Comparison of ENCODE assay signal across 9 mouse cellular contexts in the genomic region with DNA sequence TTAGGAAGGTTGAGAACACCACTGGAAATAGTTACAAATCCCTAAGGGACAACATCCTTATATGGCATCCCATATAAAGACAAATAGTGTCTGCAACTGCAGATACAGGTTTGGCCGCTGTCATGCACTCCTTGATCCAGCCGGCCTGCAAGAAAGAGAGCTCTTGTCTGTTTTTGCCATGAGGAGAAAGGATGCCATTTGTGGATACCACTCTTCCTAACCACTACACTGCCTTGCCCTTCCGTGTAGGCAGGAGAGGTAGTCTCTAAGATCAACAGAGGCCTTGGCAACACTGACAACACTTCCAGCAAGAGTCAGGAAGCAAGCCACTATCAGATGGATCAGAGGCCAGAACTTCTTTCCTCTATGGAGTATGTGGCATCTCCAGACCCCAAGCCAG. TPM values are rescaled to one million over a fixed set of nuclear protein-coding genes. Genes with fewer than 3 reads are reported as not detected.
DNase-seq lines count a peak whose midpoint lies in the region; ATAC-seq and TF ChIP-seq lines count a peak whose summit lies in the region.
"Had no signal": no experiment of that assay in that cellular context is flagged by ENCODE, and none has a peak within 500 bp of the region (broad histone marks: within the 10 kb centered on the region; RNA-seq: fewer than 3 reads in every experiment).

Gene Ccdc78, plus strand, starts transcription at position 301 of the 400 bp plus-strand sequence.

- H3K27me3 ChIP-seq in testis, adult 2 months (ENCODE audit: control insufficient read depth, insufficient read depth, low read length) = no peaks in the 10 kb centered on the region
- no peaks in the 10 kb centered on the region for H3K27me3 ChIP-seq in liver, embryonic 11.5 days (replicated peaks; ENCODE audit: control insufficient read depth, insufficient read depth, low read length)
- H3K27me3 ChIP-seq in stomach, postnatal 0 days (ENCODE audit: control insufficient read depth, insufficient read depth, low read length) = no peaks in the 10 kb centered on the region

- H3K9me3 ChIP-seq in liver, embryonic 11.5 days (ENCODE audit: control insufficient read depth, low read length) = no peaks in the 10 kb centered on the region
- H3K9me3 ChIP-seq in stomach, postnatal 0 days (ENCODE audit: control insufficient read depth, low read length) = no peaks in the 10 kb centered on the region

- peak within 1 kb of the TSS; percentile 76 for H3K9ac ChIP-seq in liver, embryonic 11.5 days (ENCODE audit: low read depth, low read length)
- H3K9ac ChIP-seq in stomach, postnatal 0 days (ENCODE audit: low read length) = peak within 1 kb of the TSS; percentile 61; the same call in 1 of the 2 replicates

- intact Hi-C loops in gastrocnemius, adult 2 months (cut with DNase I) = no loop called here
- intact Hi-C loops in gastrocnemius, postnatal 36 days (cut with DNase I) = no loop called here

- TF ChIP-seq POLR2A in testis, adult 2 months (IDR thresholded peaks at IDR 0.05; ENCODE audit: control insufficient read depth, low read depth, low read length) = no peak

- TF ChIP-seq EP300 in stomach, postnatal 0 days (optimal IDR thresholded peaks at IDR 0.05) = no peak

- no peak for TF ChIP-seq CTCF in gastrocnemius, adult 2 months (IDR thresholded peaks at IDR 0.05)
- TF ChIP-seq CTCF in testis, adult 2 months (IDR thresholded peaks at IDR 0.05; ENCODE audit: control insufficient read depth, insufficient read depth, insufficient replicate concordance, low read depth, low read length) = no peak
- no peak for TF ChIP-seq CTCF in stomach, postnatal 0 days (IDR thresholded peaks at IDR 0.05; ENCODE audit: low read depth)

- peaks cover 12% of the 10 kb centered on the region for H3K4me1 ChIP-seq in testis, adult 2 months (ENCODE audit: control insufficient read depth, insufficient read depth, low read length)
- H3K4me1 ChIP-seq in liver, embryonic 11.5 days (replicated peaks; ENCODE audit: control insufficient read depth, insufficient read depth, low read length) = peaks cover 17% of the 10 kb centered on the region
- H3K4me1 ChIP-seq in stomach, postnatal 0 days (replicated peaks; ENCODE audit: control insufficient read depth, insufficient read depth) = peaks cover 5% of the 10 kb centered on the region

- peaks cover 3% of the 10 kb centered on the region for H3K36me3 ChIP-seq in testis, adult 2 months (ENCODE audit: control insufficient read depth, insufficient read depth, low read length)
- peaks cover 16% of the 10 kb centered on the region for H3K36me3 ChIP-seq in liver, embryonic 11.5 days (ENCODE audit: control insufficient read depth, insufficient read depth, low read length)
- H3K36me3 ChIP-seq in stomach, postnatal 0 days (ENCODE audit: control insufficient read depth, insufficient read depth, low read length) = peaks cover 14% of the 10 kb centered on the region; the same call in 1 of the 2 replicates

- WGBS in liver, embryonic 11.5 days = 74% methylated on average over 3 of the region's 3 CpGs
- WGBS in stomach, postnatal 0 days = 74% methylated on average over 3 of the region's 3 CpGs

- H3K4me2 ChIP-seq in liver, embryonic 11.5 days = peak within 1 kb of the TSS; percentile 92
- peak within 1 kb of the TSS; percentile 77 for H3K4me2 ChIP-seq in stomach, postnatal 0 days (replicated peaks; ENCODE audit: low read depth)

- H3K27ac ChIP-seq in gastrocnemius, adult 2 months = peak within 1 kb of the TSS; percentile 88
- peak within 1 kb of the TSS; percentile 71 for H3K27ac ChIP-seq in testis, adult 2 months (ENCODE audit: control insufficient read depth, insufficient read depth, low read depth, low read length)
- peak within 1 kb of the TSS; percentile 73 for H3K27ac ChIP-seq in liver, embryonic 11.5 days (ENCODE audit: low read depth, low read length)
- H3K27ac ChIP-seq in stomach, postnatal 0 days (replicated peaks) = peak within 1 kb of the TSS; percentile 45

- H3K4me3 ChIP-seq in gastrocnemius, adult 2 months = peak within 1 kb of the TSS; percentile 75
- peak within 1 kb of the TSS; percentile 87 for H3K4me3 ChIP-seq in testis, adult 2 months (ENCODE audit: control insufficient read depth, low read depth, low read length)
- peak within 1 kb of the TSS; percentile 73 for H3K4me3 ChIP-seq in liver, embryonic 11.5 days (ENCODE audit: low read depth, low read length)
- H3K4me3 ChIP-seq in stomach, postnatal 0 days (ENCODE audit: low read depth, low read length) = peak within 1 kb of the TSS; percentile 69

- no peak for DNase-seq in gastrocnemius, adult 2 months
- DNase-seq in gastrocnemius, postnatal 36 days = no peak
- DNase-seq in testis, postnatal 14 days (ENCODE audit: low spot score) = no peak
- DNase-seq in liver, embryonic 11.5 days (ENCODE audit: low spot score) = no peak
- DNase-seq in stomach, postnatal 0 days (ENCODE audit: low spot score) = no peak
- no peak for DNase-seq in right cerebral cortex, adult 2 months (ENCODE audit: low spot score in 2 of 2)
- DNase-seq in natural killer cell, adult 2 months (ENCODE audit: low spot score in 2 of 2) = no peak
- DNase-seq: B cell, adult 2 months had no signal

- no peak for ATAC-seq in liver, embryonic 11.5 days (replicated peaks; ENCODE audit: low FRiP score)
- no peak for ATAC-seq in stomach, postnatal 0 days (ENCODE audit: low FRiP score, low TSS enrichment)

RNA-seq across cellular contexts. Expression of gene Ccdc78, which starts in this region (rescaled TPM):
- total RNA-seq in gastrocnemius, adult 2 months (2021) = not detected
- total RNA-seq in gastrocnemius, postnatal 36 days (2021) = not detected
- 1.3 and 1.6 TPM in 2 replicates for polyA plus RNA-seq in testis, adult 2 months (2012; rRNA removed)
- polyA plus RNA-seq in liver, embryonic 11.5 days (2014; fragmentation: Nextera tagmentation; extraction: Ambion mirVana) = 0.25 and 0.33 TPM in 2 replicates
- 0.23 and 0.24 TPM in 2 replicates for polyA plus RNA-seq in stomach, postnatal 0 days (2015; fragmentation: Nextera tagmentation; extraction: Ambion mirVana)
